Mouse (Mus musculus) embryonic fibroblast, embryonic 13.5 days (primary cell): ENCODE data around the gene Mtfmt. TPM values are rescaled to one million over a fixed set of nuclear protein-coding genes. Genes with fewer than 3 reads are reported as not detected.

Source experiments
- H3K27ac ChIP-seq: 2 replicates; pipeline ENCODE4 v1.5.1; 2012; ENCODE audit warnings: low read length, control low read depth, inconsistent platforms; ENCODE audit not compliant: insufficient read depth
- H3K4me1 ChIP-seq: 2 replicates; pipeline ENCODE4 v1.6.1; 2011; ENCODE audit warnings: low read length; ENCODE audit not compliant: control insufficient read depth, insufficient read depth
- H3K4me3 ChIP-seq: 2 replicates; pipeline ENCODE4 v1.5.1; 2011; ENCODE audit warnings: mild to moderate bottlenecking, control low read depth, low read length; ENCODE audit not compliant: insufficient read depth
- CTCF ChIP-seq: IDR thresholded peaks from 2 replicates; pipeline ENCODE4 v1.5.1; 2011; ENCODE audit warnings: mild to moderate bottlenecking, control low read depth, low read length, moderate library complexity, borderline replicate concordance; ENCODE audit not compliant: insufficient read depth
- POLR2A ChIP-seq: IDR thresholded peaks from 2 replicates; pipeline ENCODE4 v1.6.1; 2011; ENCODE audit warnings: low read depth, mild to moderate bottlenecking, control low read depth, low read length, moderate library complexity
- polyA plus RNA-seq: library from polyadenylated mRNA; stranded (reverse); fragments of >200 nt; gene quantifications from 2 replicates; pipeline ENCODE4 v1.2.4, GENCODE M21; 2011; ENCODE audit warnings: low read depth; ENCODE audit not compliant: missing spikeins, insufficient read length

The Mtfmt gene
- polyA plus RNA-seq, 1 experiment, result 17.0 TPM

DNA sequence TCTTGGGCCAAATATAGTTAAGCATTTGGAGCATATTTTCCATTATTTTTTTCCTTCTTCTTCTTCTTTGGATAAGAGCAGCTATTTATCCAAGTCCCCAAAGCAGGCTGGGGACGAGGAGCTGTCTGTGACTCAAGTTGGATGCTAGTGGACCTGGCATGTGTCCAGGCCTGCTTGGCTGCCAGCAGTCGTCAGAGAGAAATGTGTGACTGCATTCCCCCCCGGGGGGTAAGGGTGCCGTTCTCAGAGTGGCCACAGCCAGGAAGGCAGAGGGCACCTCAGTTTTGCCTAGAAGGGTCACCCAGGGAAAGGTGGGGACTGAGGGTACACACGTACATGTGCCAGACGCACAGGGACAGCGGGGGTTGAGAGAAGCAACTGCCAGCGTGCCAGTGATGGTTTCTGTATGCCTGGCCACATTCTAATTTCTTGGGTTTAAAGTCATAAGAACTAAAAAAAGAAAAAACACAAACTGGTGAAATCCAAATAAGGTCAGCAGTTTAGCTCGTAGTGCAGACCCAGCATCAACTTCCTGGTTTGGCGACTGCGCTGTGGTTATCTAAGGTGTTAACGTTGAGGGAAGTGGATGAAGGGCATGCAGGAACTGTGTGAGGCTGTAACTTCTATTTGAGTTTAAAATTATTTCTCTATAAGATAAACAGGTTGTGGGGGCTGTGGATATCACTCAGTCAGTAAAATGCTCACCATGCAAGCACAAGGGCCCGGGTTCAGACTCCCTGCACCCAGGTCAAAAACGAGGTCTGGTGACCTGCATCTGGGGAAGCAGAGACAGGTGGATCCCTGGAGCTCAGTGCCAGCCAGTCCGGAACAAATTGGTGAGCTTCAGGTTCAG lies 31.0 kb upstream of the Mtfmt start:
- Histone ChIP-seq H3K4me3 (no peak overlapping the region), H3K4me1 (no peaks in the 10 kb centered on the region; the same call in 1 of the 2 replicates), H3K27ac (no peak overlapping the region)
- no peak for TF ChIP-seq POLR2A
- no peak for TF ChIP-seq CTCF

GRCm38 (mm10) chr9:65405184-65405449 lies 30.5 kb upstream of the Mtfmt start:
- no peak overlapping the region for H3K27ac ChIP-seq
- TF ChIP-seq POLR2A (no peak), CTCF (no peak)

DNA sequence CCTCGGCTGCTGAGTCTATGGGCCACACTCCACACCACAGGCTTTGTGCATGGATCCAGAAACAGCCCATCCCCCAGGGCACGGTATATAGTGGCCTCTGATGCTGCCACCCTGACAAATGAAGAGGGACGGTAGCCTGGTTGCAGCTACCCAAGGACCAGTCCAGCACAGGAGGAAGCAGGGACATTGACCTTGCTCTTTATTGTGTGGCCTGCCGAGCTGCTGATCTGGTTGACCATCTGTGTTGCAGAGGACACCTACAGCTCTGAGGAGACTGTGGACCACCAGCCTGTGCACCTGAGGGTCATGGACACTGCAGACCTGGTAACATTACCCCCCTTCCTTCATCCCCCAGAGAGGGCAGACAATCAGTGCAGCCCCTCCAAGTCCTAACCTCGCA lies 28.3 kb upstream of the Mtfmt start:
- H3K4me1 ChIP-seq, result no peaks in the 10 kb centered on the region; the same call in 1 of the 2 replicates
- H3K27ac ChIP-seq, result no peak overlapping the region
- no peak overlapping the region for H3K4me3 ChIP-seq
- TF ChIP-seq CTCF (no peak), POLR2A (no peak)

More at GRCm38 (mm10) chr9:65405184-65405449, 30.5 kb upstream of the Mtfmt start:
- H3K4me1 ChIP-seq, result no peaks in the 10 kb centered on the region; the same call in 1 of the 2 replicates
- no peak overlapping the region for H3K4me3 ChIP-seq

DNA sequence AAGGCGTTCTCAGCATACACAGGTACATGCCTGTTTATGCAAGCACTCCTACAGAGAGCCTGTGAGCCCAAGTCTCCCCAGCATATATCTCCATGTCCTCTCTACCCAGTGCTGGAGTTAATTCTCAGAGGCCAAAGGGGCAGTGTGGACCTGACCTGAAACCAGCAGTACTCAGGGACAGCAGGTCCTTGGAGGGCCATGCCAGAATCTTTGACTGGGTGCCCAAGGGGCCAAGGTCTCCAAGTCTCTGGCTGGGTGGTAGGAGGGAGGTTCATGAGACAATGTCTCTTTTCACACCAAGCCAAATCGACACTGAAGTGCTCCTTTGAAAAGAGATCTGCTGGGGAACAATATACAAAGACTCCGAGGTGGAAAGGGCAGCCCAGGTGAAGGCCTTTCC lies 27.7 kb upstream of the Mtfmt start:
- TF ChIP-seq POLR2A, result no peak
- no peak for TF ChIP-seq CTCF
- Histone ChIP-seq H3K4me1 (no peaks in the 10 kb centered on the region; the same call in 1 of the 2 replicates), H3K27ac (no peak overlapping the region), H3K4me3 (no peak overlapping the region)

GRCm38 (mm10) chr9:65408871-65409295 lies 26.7 kb upstream of the Mtfmt start:
- Histone ChIP-seq H3K27ac (no peak overlapping the region), H3K4me3 (no peak overlapping the region), H3K4me1 (no peaks in the 10 kb centered on the region; the same call in 1 of the 2 replicates)
- no peak for TF ChIP-seq POLR2A
- TF ChIP-seq CTCF, result no peak

GRCm38 (mm10) chr9:65410378-65410777 lies 25.2 kb upstream of the Mtfmt start:
- TF ChIP-seq CTCF (no peak), POLR2A (no peak)
- Histone ChIP-seq H3K4me3 (no peak overlapping the region), H3K4me1 (no peaks in the 10 kb centered on the region; the same call in 1 of the 2 replicates), H3K27ac (no peak overlapping the region)

DNA sequence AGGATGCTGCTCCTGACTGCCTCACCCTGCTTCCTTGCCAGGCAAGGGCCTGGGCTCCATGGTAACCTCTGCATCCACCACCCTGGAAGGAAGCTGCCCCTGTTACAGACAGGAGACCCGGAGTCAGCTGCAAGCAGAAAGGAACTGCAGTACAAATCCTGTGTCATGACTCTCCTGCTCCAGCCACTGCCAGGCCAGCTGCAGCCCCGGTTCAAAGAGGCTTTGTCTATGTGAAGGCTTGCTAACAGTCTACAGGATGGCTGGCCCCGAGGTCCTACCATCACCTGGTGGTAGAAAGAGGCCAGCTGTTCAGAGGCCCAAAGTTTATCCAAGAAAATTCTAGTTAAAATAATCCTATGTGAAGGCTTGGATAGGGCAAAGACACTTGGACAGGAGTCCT lies 24.3 kb upstream of the Mtfmt start:
- Histone ChIP-seq H3K4me1 (no peaks in the 10 kb centered on the region; the same call in 1 of the 2 replicates), H3K4me3 (no peak overlapping the region), H3K27ac (no peak overlapping the region)
- TF ChIP-seq POLR2A (no peak), CTCF (no peak)

DNA sequence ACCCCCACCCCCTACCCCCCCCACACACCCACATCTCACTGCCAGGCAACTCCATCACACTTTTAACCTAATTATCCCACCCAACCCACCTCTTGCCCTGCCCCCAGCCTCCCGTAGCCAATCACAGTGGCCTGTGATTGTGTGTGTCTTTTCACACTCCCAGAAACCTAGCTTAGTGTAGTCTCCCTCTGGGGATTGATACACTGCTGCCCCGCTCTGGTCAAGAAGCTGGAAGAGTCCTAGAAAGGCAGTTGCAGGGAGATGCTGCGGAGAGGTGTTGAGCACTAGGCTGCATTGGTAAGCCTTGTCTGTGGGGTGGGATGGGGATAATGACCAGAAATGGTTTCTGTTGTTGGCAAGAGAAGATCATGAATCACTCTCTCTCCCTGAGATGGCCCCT lies 17.8 kb upstream of the Mtfmt start:
- Histone ChIP-seq H3K4me1 (no peaks in the 10 kb centered on the region), H3K4me3 (no peak overlapping the region), H3K27ac (no peak overlapping the region)
- TF ChIP-seq POLR2A (no peak), CTCF (no peak)

DNA sequence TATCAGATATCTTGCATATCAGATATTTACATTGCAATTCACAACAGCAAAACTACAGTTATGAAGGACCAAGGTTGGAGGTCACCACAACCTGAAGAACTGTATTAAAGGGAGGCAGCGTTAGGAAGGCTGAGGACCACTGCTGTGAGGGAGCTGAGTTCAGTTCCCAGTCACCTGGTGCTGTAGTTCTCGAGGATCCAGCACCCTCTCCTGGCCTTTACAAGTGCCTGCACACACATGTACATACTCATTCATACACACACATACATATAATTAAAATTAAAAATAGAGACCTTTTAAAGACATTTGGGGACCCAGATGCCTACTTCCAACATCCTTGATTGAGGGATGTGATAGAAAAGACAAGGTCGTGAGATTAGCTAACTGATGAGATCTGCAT lies 15.9 kb upstream of the Mtfmt start:
- Histone ChIP-seq H3K27ac (no peak overlapping the region), H3K4me3 (no peak overlapping the region), H3K4me1 (no peaks in the 10 kb centered on the region)
- TF ChIP-seq CTCF, result no peak
- no peak for TF ChIP-seq POLR2A

GRCm38 (mm10) chr9:65422760-65423501 lies 12.7 kb upstream of the Mtfmt start, which contains the start of gene Slc51b:
TSS of gene Slc51b (minus strand) at chr9:65422955.
- Histone ChIP-seq H3K27ac (no peak within 1 kb of the TSS), H3K4me1 (no peaks in the 10 kb centered on the region), H3K4me3 (no peak within 1 kb of the TSS)
- TF ChIP-seq CTCF, result no peak
- no peak for TF ChIP-seq POLR2A
